Mouse (Mus musculus): ENCODE measurements around the gene Erv3.

Erv3 gene

DNA sequence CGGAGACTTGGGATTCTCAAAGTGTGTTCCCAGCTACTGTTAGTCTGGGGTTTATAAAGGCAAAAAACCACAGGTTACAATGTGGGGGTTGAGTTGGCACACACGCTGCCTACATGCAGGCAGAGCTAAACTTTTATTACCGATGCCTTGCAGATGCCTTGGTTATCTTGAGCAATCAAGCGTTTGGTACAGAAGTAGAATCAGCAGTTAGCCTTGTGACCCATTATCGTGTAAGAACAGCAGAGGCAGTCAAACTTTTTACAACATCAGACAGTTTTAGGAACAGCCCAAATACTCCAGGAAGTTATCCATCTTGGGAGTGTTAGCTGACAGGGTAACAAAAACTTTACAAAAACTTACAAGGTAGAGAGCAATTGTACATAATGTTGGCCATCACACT lies at the start of gene Erv3:
Erv3 (minus strand) TSS at position 27 of the 400 bp plus-strand sequence.
- DNase-seq, result no peak

GRCm38 (mm10) chr2:131908906-131909305 lies 49.4 kb upstream of the Erv3 start:
- DNase-seq, result no peak

GRCm38 (mm10) chr2:131908351-131908861 lies 48.9 kb upstream of the Erv3 start:
- no peak for DNase-seq

- no peak for DNase-seq
Measured at GRCm38 (mm10) chr2:131907311-131907710, 47.8 kb upstream of the Erv3 start.

DNA sequence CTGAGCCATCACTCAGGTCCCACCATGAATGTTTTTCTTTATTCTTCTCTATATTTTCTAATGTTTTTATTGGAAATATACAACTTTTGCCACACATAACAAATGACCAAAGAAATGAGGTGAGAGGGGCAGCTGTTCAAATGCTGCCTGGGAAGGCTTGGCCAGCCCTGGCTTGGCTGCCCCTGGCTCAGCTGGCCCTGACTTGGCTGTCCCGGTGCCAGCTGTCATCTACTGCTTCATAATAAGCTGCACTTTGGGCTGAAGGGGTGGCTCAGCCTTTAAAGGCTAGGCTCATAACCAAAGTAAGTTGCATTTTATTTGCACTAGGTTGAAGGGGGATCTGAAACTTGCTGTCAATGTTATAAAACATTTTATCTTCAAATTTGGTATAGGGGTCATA lies 47.3 kb upstream of the Erv3 start:
- DNase-seq, result no peak

GRCm38 (mm10) chr2:131906266-131906665 lies 46.7 kb upstream of the Erv3 start:
- DNase-seq, result no peak

DNA sequence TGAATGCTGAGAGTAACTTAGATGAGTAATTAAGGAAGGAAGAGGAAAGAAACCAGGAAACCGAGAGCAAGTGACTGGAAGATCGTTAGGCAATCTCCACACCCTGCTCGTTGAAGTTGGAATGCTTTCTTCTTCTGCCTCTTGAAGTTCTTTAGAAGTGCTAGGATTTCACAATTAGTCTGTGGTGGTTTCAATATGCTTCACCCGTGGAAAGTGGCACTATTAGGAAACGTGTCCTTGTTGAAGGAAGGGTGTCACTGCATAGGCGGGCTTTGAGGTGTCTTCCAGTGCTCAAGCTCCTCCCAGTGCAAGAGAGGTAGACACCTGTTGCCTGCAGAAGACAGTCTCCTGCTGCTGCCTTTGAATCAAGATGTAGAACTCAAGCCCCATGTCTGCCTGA lies 46.2 kb upstream of the Erv3 start:
- DNase-seq, result no peak

GRCm38 (mm10) chr2:131905025-131905424 lies 45.5 kb upstream of the Erv3 start:
- no peak for DNase-seq

GRCm38 (mm10) chr2:131902867-131903266 lies 43.3 kb upstream of the Erv3 start:
- DNase-seq, result peak in 1 of 2 experiments; percentile 17

DNA sequence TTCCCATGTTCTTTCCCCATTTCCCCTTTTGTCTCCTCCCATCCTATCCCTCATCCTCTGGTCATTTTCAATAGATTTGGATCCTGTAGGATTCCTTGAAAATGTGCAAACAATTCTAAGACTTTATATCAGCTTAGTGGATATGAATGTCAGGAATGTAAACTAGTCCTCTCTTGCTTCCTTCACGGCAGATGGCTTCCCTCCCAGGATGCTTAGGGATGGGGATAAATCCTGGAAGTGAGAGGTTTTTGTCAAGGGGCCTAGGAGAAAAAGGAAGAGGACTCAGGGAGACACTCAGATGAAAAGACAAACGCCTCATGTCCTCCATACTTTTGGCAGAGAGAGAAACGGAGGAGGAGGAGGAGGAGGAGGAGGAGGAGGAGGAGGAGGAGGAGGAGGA lies 42.9 kb upstream of the Erv3 start:
- DNase-seq, result no peak

DNA sequence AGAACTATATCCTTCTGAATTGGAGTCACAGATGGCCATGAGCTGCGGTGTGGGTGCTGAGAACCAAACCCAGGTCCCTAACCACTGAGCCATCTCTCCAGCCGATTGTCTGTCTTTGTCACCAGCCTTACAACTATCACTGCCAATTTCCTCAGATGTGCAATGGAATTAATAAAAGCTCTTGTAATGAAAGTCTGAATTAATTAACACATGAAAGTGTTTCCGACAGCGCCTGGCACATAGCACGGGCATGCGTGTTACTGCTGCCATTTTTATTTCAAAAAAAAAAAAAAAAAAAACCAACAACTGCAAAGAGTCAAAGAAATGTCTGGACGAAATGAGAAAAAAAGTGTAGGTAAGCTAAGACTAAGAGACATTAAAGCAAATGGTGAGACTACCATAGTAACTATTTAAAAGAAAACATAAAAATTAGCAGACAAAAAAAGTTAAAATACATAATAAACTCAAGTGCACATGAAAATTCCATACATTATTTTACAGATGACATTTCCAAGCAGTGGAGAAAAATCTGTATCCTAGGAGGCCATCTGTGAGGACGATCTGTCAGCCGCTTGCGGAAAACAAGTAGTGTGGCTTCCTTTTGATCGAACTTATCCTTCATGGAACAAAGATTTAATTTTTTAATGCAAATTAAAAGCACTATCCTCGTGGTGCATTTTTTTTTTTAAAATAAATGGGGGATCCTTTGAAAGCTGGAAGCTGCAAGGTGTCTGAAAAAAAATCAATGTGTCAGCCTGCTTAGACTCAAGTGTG lies 38.0 kb upstream of the Erv3 start:
- DNase-seq, result no peak

- DNase-seq, result no peak
Measured at GRCm38 (mm10) chr2:131896011-131896410, 36.5 kb upstream of the Erv3 start.

DNA sequence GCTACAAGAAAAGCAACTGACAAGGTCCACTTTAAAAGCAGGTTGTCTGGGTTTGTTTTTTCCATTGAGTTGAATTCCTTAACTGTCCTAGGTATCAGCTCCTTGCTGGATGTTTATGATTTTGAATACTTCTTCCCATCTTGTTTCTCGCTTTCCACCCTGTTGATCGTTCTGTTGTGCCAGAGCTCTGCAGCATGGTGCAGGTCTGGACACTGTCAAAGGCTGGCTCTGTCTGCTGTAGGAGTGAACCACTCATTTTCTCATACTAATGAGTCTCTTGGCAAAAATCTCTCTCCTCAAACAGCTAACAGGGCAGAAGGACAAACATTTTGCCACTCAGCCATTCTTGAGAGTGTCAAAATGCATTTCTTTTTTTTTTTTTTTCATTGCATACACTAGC lies 35.6 kb upstream of the Erv3 start:
- DNase-seq, result no peak

GRCm38 (mm10) chr2:131892534-131892933 lies 33.0 kb upstream of the Erv3 start:
- DNase-seq, result no peak

- DNase-seq, result peak in 1 of 2 experiments; percentile 13
Measured at GRCm38 (mm10) chr2:131888233-131888632, 28.7 kb upstream of the Erv3 start.

DNA sequence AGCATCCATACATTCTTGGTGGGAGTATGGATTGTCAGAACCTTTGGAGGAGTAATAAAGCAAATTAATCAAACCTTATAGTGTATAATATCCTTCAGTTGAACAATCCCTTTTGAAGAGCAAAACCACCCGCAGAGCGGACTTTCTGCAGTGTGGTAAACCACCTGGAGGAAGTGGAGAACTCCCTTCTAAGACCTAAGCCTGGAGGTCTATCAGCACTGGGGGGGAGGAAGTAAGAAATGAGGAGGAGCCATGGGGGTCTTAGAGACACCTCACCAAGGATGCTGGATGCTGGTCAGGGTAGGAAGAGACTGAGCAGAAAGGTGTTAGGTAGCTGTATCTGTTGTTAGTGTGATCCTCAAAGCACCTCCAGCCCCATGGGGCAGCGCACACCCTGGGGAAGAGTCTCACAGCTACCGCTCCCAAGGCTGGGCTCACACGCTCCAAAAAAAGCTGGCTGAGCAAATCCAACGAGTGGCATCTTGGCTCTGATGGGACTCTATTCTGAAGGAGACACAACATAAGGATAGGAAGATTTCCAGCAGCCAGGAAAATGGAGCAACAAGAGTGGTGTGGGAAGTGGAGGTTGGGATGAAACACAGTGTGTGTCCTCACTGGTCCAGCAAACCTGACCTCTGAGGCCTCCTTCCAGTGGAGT lies 27.1 kb upstream of the Erv3 start:
- peak; percentile 18 to 36 for DNase-seq

DNA sequence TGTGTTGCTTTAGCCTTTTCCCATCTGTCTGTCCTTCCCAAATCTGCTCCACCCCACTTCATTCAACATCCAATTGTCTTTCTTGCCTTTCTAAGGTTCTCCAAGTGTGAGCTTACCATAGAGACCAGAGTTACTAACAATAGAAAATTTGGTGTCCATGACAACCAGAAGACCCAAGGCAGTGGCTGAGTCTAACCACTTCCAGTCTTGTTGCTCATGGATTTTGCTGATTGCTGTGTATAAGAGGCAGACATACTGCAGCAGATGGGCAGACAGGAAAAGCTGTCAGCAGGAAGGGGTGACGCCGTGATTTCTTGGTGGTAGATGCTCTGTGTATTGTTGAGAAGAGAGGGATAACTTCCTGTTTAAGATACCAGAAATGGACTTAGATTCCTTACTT lies 23.6 kb upstream of the Erv3 start:
- no peak for DNase-seq

DNA sequence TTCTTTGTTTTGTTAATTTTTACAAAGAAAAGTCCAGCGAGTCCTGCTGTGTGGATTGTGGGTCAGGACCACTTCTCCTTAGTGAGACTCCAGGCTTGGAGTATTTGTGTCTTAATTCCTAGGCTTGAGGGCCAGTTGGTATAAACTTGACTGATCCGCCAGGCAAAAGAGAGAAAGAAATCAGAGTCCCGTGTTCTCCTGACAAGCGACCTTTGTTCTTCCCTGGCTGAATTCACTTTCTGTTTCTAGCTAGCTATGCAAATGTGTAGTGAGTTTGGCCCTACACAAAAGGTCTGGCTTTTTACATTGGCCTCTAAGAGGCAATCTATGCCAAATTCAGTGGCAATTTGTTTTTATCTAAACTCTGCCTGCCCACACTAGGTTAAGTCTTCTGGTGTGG lies 22.2 kb upstream of the Erv3 start:
- no peak for DNase-seq

DNA sequence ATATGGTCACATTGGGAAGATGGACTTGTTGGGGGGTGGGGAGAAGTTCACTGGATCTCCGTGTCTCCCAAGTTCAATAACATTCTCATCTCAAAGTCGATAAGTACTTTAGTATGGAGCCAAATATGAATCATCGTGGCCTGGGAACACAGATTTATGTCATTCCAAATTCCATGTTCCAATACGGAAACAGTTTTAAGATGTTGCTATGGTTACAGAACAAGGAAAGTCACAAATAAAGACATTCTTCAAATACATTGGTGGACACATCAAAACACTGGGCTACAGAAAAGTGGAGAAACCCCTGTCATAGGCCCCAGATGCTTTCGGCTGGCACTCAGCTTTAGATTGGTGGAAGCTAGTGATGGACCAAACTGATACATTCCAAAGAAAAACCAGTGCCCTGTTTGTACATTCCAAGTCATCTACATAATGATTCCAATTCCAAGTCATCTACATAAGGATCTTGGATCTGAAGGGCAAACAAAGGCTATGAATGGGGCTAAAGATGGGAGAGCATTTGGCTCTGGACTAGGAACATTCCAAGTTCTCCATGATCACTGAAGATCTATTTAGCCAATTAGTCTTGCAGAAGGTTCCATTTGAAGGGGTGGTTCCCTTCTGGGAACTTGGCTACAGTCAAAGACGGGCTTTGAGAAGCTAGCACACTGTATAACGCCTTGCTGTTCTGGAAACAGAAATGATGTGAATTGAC lies 17.2 kb upstream of the Erv3 start:
- DNase-seq, result no peak

- no peak for DNase-seq
Measured at GRCm38 (mm10) chr2:131873376-131873775, 13.8 kb upstream of the Erv3 start.

GRCm38 (mm10) chr2:131868983-131869382 lies 9.4 kb upstream of the Erv3 start:
- DNase-seq, result no peak

DNA sequence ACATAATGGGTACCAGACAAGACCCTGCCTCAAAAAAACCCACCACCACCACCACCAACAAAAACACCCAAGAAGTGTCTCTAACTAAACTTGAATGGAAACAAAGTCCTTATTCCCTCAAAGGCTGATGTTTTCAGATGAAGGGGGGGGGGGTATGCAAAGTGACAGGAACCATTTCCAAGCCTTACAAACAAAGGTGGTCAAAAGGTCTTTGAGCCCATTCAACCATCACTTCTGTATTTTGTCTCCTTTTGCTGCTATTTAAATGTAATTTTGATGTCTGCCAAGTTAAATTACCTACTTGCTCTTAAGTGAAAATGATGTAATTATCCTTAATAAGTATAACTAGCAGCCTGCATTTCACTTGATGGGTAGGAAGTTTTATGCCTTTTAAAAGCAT lies 7.1 kb upstream of the Erv3 start:
- DNase-seq, result no peak

GRCm38 (mm10) chr2:131864262-131864796 lies 4.8 kb upstream of the Erv3 start:
- no peak for DNase-seq

All from thymus, postnatal 36 days (tissue).